18 mouse cellular contexts compared by ENCODE assay signal in genomic region chr4:154057696-154058095, GRCm38 (mm10). TPM values are rescaled to one million over a fixed set of nuclear protein-coding genes. Genes with fewer than 3 reads are reported as not detected.
"Had no signal": no experiment of that assay in that cellular context is flagged by ENCODE, and none has a peak within 500 bp of the region (broad histone marks: within the 10 kb centered on the region; RNA-seq: fewer than 3 reads in every experiment).

No protein-coding gene starts in this region.

- DNase-seq: kidney, postnatal 25 days; lung, embryonic 14.5 days; lung, postnatal 10 days; lung, postnatal 4 days; retina, postnatal 1 day; right cerebral cortex, postnatal 14 days; thymus, adult 2 months; thymus, postnatal 25 days had no signal

- H3K27ac ChIP-seq: limb, embryonic 13.5 days; liver, embryonic 12.5 days; midbrain, embryonic 15.5 days; neural tube, embryonic 13.5 days; stomach, embryonic 15.5 days had no signal

- H3K4me1 ChIP-seq: liver, embryonic 12.5 days; midbrain, embryonic 15.5 days; neural tube, embryonic 13.5 days; stomach, embryonic 15.5 days had no signal

- H3K9ac ChIP-seq: limb, embryonic 13.5 days; liver, embryonic 12.5 days; lung, embryonic 14.5 days; midbrain, embryonic 15.5 days; neural tube, embryonic 13.5 days; stomach, embryonic 15.5 days had no signal

- H3K4me2 ChIP-seq: limb, embryonic 13.5 days; liver, embryonic 12.5 days; lung, embryonic 14.5 days; midbrain, embryonic 11.5 days; midbrain, embryonic 15.5 days; neural tube, embryonic 13.5 days; stomach, embryonic 15.5 days had no signal

- ATAC-seq: liver, embryonic 12.5 days; midbrain, embryonic 15.5 days had no signal

- H3K4me3 ChIP-seq: limb, embryonic 13.5 days; liver, embryonic 12.5 days; midbrain, embryonic 15.5 days; neural tube, embryonic 13.5 days; stomach, embryonic 15.5 days had no signal

- H3K36me3 ChIP-seq: limb, embryonic 13.5 days; liver, embryonic 12.5 days; midbrain, embryonic 15.5 days; neural tube, embryonic 13.5 days; stomach, embryonic 15.5 days had no signal

- H3K9me3 ChIP-seq: limb, embryonic 13.5 days; liver, embryonic 12.5 days; midbrain, embryonic 15.5 days; neural tube, embryonic 13.5 days; stomach, embryonic 15.5 days had no signal

- H3K27me3 ChIP-seq: midbrain, embryonic 15.5 days; stomach, embryonic 15.5 days had no signal

RNA-seq across cellular contexts. Expression of gene Ccdc27, which starts 15.2 kb away (rescaled TPM):
- total RNA-seq: left cerebral cortex, postnatal 36 days; megakaryocyte, adult 5-6 weeks had no signal
- polyA plus RNA-seq: limb, embryonic 13.5 days; midbrain, embryonic 11.5 days; midbrain, embryonic 15.5 days; neural tube, embryonic 13.5 days; spleen, adult 2 months; urinary bladder, adult 2 months had no signal
